Mouse (Mus musculus): ENCODE data around the gene Zswim1.
"Not testable (repeated sequence)": the region's sequence is repeated elsewhere in the genome, so short reads cannot be mapped to it uniquely, and the experiment has no call there.

The Zswim1 gene

DNA sequence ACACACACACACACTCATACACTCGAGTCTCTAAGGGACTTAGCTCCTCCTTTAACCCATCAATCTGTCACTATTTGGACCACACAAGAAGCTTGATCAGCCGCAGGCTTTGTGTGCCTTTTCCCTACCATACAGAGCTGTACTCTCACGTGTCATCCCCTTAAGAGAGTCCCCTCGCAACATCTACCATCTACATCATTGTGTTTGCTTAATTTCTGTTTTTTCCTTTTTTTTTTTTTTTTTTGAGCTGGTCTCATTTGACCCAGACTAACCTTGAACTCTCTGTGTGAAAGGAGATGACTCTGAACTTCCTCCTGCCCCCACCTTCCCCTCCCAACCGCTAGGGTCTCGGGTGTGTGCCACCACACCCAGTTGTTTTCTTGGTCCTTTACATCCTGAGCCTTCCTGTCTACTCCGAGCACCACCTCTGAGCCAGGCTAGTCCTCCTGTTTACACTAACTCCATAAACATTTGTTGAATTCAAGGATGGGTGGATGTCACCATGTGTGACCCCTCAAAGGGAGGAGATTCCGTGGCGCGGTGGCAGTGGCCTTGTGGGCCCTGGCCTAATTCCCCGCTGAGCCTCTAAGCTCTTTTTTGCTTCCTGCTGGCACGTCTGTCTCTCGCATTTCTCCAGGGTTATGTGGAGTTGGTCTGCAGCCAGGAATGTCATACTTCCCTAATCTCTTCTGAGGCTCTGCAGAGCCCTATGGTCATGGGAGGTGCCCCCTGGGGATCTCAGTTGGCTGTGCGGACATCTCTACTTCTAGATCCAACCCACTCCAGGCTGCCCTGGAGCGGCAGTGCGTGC, 44.5 kb downstream of the Zswim1 start:
- no peak for DNase-seq (ENCODE audit: low spot score in 2 of 2)

DNA sequence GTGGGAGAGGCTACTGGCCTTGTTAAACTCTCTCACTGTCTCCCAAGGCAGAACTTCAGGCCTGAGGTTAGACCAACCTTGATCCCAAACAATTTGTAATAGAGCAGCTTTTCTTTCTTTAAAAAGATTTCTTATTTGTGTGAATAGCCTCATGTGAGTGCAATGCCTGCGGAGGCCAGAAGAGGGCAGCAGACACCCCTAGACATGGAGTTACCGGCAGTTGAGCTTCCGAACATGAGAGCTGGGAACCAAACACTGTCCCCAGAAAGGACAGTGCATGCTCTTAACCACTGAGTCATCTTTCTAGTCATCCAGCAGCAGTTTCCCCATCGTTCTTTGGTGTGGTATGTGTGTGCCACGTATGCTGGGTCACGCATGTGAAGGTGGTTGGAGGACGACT, 45.1 kb downstream of the Zswim1 start:
- no peak for DNase-seq (ENCODE audit: low spot score in 2 of 2)

DNA sequence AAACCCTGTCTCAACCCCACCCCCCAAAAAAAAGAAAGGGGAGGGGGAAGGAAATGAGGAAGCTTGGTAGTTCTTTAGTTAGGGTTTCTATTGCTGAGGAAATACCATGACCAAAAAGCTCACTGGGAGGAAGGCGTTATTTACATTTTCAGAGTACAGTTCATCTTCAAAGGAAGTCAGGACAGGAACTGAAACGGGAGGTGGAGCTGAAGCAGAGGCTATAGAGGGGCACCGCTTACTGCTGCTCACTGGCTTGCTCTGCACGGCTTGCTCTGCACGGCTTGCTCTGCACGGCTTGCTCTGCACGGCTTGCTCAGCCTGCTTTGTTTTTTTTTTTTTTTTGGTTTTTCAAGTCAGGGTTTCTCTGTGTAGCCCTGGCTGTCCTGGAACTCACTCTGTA, 46.0 kb downstream of the Zswim1 start:
- DNase-seq (ENCODE audit: low spot score in 2 of 2), result no peak

DNA sequence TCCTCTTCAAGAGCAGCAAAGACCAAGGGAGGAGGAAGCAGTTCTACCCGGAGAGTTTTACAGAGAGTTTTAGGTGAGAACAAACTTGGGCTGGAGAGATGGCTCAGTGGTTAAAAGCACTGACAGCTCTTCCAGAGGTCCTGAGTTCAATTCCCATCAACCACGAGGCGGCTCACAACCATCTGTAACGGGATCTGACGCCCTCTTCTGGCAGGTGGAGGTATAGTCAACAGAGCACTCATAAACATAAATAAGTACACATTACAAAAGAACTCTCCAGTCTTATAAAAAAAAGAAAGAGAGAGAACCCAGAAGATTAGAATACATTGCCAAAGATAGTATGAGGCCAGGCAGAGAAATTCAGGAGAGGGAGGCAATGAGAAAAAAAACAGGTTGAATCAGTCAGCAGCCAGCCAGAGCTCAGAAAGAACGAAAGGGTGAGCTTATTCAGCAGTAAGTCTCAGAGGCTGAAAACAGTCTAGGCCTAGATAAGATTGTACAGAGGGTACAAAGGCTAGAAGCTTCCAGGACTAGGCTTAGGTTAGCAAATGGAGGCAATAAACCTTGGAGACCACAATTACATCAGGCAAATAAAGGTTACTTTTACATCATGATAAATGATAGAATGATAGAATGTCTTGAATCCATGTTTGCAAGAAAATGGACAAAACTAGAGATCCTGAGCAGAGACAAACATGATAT, 49.3 kb downstream of the Zswim1 start:
- no peak for DNase-seq (ENCODE audit: low spot score in 2 of 2)

DNA sequence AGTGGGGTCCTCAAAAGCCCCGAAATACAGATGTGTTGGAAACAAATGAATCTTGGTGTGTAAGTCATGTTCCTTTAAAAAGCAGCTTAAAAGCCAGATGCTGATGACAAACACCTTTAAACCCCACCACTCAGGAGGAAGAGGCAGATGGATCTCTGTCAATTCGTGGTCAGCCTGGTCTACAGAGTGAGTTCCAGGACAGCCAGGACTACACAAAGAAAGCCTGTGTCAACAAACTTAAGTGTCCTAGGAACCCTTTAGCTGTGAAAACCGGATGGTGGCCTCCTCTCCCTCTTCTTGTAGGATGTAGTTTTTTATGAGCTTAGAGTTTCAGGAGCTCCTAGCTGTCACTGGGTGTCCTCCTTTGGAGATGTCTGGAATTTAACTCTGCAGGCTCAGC, 51.1 kb downstream of the Zswim1 start:
- no peak for DNase-seq (ENCODE audit: low spot score in 2 of 2)

GRCm38 (mm10) chr2:164874239-164874769, 51.8 kb downstream of the Zswim1 start:
- no peak for DNase-seq (ENCODE audit: low spot score in 2 of 2)

DNA sequence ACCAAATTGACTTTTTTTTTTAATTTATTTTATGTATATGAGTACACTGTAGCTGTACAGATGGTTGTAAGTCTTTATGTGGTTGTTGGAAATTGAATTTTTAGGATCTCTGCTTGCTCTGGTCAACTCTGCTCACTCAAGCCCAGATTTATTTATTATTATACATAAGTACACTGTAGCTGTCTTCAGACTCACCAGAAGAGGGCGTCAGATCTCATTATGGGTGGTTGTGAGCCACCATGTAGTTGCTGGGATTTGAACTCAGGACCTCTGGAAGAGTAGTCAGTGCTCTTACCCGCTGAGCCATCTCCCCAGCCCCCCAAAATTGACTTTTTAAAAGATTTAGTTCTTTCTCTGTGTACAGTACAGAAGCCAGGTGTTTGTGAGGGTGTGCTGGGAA, 53.2 kb downstream of the Zswim1 start:
- DNase-seq (ENCODE audit: low spot score in 2 of 2), result not testable (repeated sequence)
